Mouse (Mus musculus) stomach, embryonic 14.5 days (tissue): Measurements from ENCODE around the gene Pigx. TPM values are rescaled to one million over a fixed set of nuclear protein-coding genes. Genes with fewer than 3 reads are reported as not detected.
"Not testable (repeated sequence)": the region's sequence is repeated elsewhere in the genome, so short reads cannot be mapped to it uniquely, and the experiment has no call there.

Experiments used
- ATAC-seq: fragments of 200-750 bp; cut with Nextera tagmentation; 2 replicates; pipeline ENCODE4 v1.8.0; 2017; ENCODE audit warnings: low read depth, moderate TSS enrichment; ENCODE audit not compliant: insufficient number of reproducible peaks, insufficient read depth, low FRiP score
- H3K27ac ChIP-seq: fragments of 300-500 bp; sonication (generic); 2 replicates; pipeline ENCODE4 v1.5.1; 2014; ENCODE audit warnings: mild to moderate bottlenecking, low read length, moderate library complexity, mixed read lengths
- H3K27me3 ChIP-seq: fragments of 300-500 bp; sonication (generic); 2 replicates; pipeline ENCODE4 v1.6.1; 2014; ENCODE audit warnings: low read length, control low read depth, mixed read lengths; ENCODE audit not compliant: control insufficient read depth, insufficient read depth
- H3K36me3 ChIP-seq: fragments of 300-500 bp; sonication (generic); 2 replicates; pipeline ENCODE4 v1.6.1; 2014; ENCODE audit warnings: mild to moderate bottlenecking, control low read depth, low read length, moderate library complexity, mixed read lengths; ENCODE audit not compliant: control insufficient read depth, insufficient read depth
- H3K4me1 ChIP-seq: fragments of 300-500 bp; sonication (generic); 2 replicates; pipeline ENCODE4 v1.6.1; 2014; ENCODE audit warnings: low read length, control low read depth, mixed read lengths; ENCODE audit not compliant: control insufficient read depth, insufficient read depth
- H3K4me2 ChIP-seq: fragments of 300-500 bp; sonication (generic); replicated peaks from 2 replicates; pipeline ENCODE4 v1.6.1; 2014; ENCODE audit warnings: low read depth, low read length, control low read depth
- H3K4me3 ChIP-seq: fragments of 300-500 bp; sonication (generic); 2 replicates; pipeline ENCODE4 v1.5.1; 2014; ENCODE audit warnings: low read depth, low read length, control low read depth
- H3K9ac ChIP-seq: fragments of 300-500 bp; sonication (generic); replicated peaks from 2 replicates; pipeline ENCODE4 v1.6.1; 2014; ENCODE audit warnings: low read depth, mild to moderate bottlenecking, control low read depth, low read length, moderate library complexity, mixed read lengths
- H3K9me3 ChIP-seq: fragments of 300-500 bp; sonication (generic); 2 replicates; pipeline ENCODE4 v1.6.1; 2016; ENCODE audit warnings: low read depth, low read length, control low read depth; ENCODE audit not compliant: control insufficient read depth
- WGBS: fragments of 180-500 bp; shearing (Covaris S2); extraction: QIAGEN DNeasy Blood & Tissue Kit; methylation state at CpG from one replicate; pipeline ENCODE4 v1.1.7; 2014; 5-methylcytosine and 5-hydroxymethylcytosine counted together
- polyA plus RNA-seq: library from polyadenylated mRNA; unstranded; fragments of >200 nt; fragmentation: Nextera tagmentation; extraction: Ambion mirVana; gene quantifications from 2 replicates; pipeline ENCODE4 v1.2.1, GENCODE M21; 2014

Gene Pigx
- polyA plus RNA-seq, 1 experiment from 2014 or later: 125 TPM

DNA sequence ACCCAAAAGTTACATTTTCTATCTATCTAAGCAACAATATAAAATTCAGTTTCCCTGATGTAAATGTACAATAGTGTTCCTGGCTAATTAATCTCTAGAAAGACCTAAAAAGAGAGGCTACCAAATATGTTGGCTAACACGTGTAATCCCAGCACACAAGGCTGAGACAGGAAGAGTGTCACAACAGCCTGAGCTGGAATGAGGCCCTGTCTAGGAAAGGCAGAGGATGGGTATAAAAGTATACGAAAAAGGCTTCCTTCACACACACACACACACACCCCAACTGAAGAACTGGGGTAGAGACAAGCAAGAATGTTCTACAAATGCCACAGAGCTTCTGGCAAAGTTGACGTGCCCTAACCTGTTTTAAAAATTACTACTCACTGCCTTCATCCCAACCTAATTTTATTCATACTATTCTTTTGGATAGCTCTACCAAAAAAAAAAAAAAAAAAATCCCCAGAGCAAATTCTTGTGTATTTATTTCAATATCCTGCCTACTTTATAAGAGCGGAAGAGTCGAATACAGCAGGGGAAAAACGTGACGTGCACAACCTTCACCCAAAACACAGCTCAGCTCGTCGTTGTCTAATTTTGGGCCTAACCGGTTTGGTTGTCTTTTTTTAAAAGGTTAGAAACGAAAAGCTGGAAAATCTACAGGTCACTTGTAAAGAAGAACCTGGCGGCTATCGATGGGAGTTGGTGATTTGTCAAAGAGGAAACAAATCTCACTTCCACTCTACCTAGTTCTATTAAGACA is 21.7 kb downstream of the Pigx start:
- peak overlapping the region; percentile 98 for H3K9ac ChIP-seq
- WGBS: 6% methylated on average over 13 of the region's 13 CpGs
- no peak for ATAC-seq

DNA sequence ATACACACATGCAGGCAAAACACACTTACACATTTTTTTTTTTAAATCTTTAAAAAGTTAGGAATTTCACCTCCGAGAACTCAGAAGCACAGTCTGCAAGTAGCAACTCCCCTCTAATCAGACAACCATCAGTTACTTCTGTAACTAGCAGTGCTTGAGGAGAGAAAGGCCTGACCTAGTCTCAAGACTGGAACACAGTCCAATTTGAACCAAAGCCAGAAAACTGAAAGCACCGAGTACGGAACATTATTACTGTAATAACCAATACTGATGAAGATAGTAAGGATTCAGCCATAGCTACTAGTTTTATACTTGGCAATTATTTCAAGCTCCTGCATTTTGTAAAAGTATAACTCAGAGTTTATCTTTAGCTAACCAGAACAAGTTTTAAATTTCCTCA is 23.1 kb downstream of the Pigx start:
- Histone ChIP-seq H3K4me1 (peaks cover 9% of the 10 kb centered on the region; the same call in 1 of the 2 replicates), H3K9me3 (no peaks in the 10 kb centered on the region), H3K9ac (no peak overlapping the region), H3K4me2 (no peak overlapping the region; the same call in 1 of the 2 replicates), H3K27me3 (no peaks in the 10 kb centered on the region), H3K36me3 (no peaks in the 10 kb centered on the region), H3K4me3 (no peak overlapping the region), H3K27ac (no peak overlapping the region)
- no peak for ATAC-seq
- WGBS: 54% methylated on average over 3 of the region's 3 CpGs

More for the DNA sequence above, 21.7 kb downstream of the Pigx start:
- H3K4me2 ChIP-seq: peak overlapping the region; percentile 56
- peak overlapping the region; percentile 96 for H3K27ac ChIP-seq
- H3K4me1 ChIP-seq: peaks cover 9% of the 10 kb centered on the region; the same call in 1 of the 2 replicates
- no peaks in the 10 kb centered on the region for H3K36me3 ChIP-seq
- peak overlapping the region; percentile 88 for H3K4me3 ChIP-seq
- H3K9me3 ChIP-seq: no peaks in the 10 kb centered on the region
- no peaks in the 10 kb centered on the region for H3K27me3 ChIP-seq

DNA sequence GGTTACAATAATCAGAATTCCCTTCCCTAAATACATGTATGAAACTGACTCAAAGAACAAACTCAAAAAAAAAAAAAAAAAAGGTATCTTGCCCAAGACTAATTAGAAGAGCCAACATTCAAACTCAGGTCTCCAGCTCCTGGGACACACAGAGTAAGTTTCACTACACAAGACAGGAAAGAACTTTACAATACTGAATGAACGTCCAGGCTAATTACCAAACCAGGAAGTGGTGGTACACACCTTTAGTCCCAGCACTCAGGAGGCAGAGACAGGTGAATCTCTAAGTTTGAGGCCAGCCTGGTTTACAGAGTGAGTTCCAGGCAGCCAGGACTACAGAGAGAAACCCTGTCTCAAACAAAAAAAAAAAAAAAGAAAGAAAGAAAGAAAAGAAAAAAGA is 23.8 kb downstream of the Pigx start:
- no peak overlapping the region for H3K4me3 ChIP-seq
- H3K9me3 ChIP-seq: no peaks in the 10 kb centered on the region
- peaks cover 9% of the 10 kb centered on the region; the same call in 1 of the 2 replicates for H3K4me1 ChIP-seq
- H3K27me3 ChIP-seq: no peaks in the 10 kb centered on the region
- no peak overlapping the region for H3K27ac ChIP-seq
- no peak for ATAC-seq
- no peak overlapping the region for H3K9ac ChIP-seq
- 67% methylated on average over 1 of the region's 1 CpGs for WGBS
- H3K36me3 ChIP-seq: no peaks in the 10 kb centered on the region
- no peak overlapping the region for H3K4me2 ChIP-seq

DNA sequence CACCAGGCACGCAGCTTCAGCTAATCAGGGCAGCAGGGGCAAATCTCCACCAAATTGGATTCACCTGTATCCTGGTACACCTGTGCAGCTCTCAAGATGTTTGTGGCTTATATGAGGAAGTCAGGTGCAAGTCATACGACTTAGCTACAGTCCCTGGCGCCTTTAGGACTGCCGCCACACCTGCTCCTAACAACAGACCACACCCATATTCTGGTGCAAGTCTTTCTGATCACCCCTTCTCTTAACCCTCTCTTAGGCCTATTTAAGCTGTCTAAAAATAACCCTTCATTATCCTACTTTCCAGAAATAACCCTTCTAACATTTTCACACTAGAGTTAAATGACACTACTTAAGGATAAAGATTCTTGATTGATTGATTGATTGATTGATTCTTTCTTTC is 29.5 kb downstream of the Pigx start:
- not testable (repeated sequence) for H3K9me3 ChIP-seq, H3K27ac ChIP-seq, H3K36me3 ChIP-seq, H3K9ac ChIP-seq, H3K4me2 ChIP-seq, ATAC-seq, H3K27me3 ChIP-seq, H3K4me3 ChIP-seq
- WGBS: 67% methylated on average over 4 of the region's 4 CpGs
- H3K4me1 ChIP-seq: peaks cover 14% of the 10 kb centered on the region; the same call in 1 of the 2 replicates

DNA sequence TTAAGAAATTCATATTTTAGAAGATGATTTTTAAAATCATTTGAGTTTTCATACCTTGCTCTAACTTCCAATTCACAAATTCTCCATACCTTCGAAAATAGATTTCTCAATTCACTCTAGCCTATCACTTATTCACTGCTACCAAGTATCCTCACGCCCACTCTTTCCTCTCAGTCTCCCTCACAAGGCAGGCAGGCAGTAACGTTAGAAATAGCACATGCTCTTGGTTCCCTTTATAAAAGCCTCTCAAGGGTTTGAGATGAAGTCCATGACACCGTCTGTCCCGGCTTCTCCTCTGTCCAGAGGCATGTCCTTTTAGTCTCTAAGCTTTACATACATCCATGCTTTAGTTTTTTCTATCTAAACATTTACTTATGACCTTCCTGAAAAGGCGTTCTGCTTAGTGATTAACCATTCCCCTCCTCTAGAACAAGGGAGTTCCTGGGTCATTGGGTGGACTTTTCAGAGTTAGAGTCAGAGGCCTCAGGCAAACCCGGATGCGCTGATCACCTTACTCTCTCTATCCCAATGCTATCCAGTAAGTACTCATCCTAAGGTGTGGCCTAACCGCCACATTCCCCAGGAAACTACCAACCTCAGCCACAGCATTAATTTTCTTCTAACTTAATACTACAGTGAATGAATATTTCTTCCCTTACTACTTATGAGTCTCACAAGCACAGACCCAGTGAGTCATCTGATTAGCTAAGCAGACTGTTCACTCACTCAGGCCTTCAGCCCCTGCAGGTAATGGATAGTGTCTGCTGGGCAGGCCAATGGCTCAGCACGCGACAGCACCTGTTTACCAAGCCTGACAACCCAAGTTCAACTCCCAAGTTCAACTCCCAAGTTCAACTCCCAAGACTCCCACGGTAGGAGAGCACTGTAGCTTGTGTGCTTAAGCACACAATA is 30.9 kb downstream of the Pigx start:
- H3K27me3 ChIP-seq: no peaks in the 10 kb centered on the region
- no peak overlapping the region for H3K27ac ChIP-seq

DNA sequence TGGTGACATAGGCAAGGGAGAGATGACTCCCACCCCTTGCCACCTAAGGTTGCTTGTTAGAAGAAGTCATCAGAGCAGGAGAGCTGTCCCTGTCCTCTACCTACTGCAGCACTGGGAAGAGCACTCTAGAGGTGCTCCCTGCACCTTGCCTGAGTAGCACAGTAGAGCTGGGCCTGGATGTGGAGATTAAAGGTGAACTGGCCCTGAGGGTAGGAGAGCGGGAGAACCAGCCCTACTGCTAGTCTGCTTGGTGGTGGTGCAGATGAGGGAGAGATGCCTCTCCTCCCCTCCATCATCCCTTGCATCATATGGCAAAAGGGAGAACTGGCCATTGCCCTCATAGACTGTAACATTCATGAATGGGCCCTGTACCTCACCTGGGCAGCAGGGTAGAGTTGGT is 32.6 kb downstream of the Pigx start:
- Histone ChIP-seq H3K9me3 (no peaks in the 10 kb centered on the region), H3K36me3 (no peaks in the 10 kb centered on the region), H3K4me3 (no peak overlapping the region), H3K27me3 (no peaks in the 10 kb centered on the region), H3K9ac (no peak overlapping the region), H3K27ac (no peak overlapping the region), H3K4me2 (no peak overlapping the region), H3K4me1 (peaks cover 14% of the 10 kb centered on the region; the same call in 1 of the 2 replicates)
- WGBS: 100% methylated on average over 1 of the region's 1 CpGs
- ATAC-seq: no peak

More for the DNA sequence above, 30.9 kb downstream of the Pigx start:
- H3K4me1 ChIP-seq: peaks cover 14% of the 10 kb centered on the region; the same call in 1 of the 2 replicates
- H3K4me3 ChIP-seq: no peak overlapping the region
- no peaks in the 10 kb centered on the region for H3K9me3 ChIP-seq
- no peak for ATAC-seq
- no peaks in the 10 kb centered on the region for H3K36me3 ChIP-seq
- H3K9ac ChIP-seq: no peak overlapping the region
- H3K4me2 ChIP-seq: no peak overlapping the region
- WGBS: 62% methylated on average over 12 of the region's 12 CpGs

DNA sequence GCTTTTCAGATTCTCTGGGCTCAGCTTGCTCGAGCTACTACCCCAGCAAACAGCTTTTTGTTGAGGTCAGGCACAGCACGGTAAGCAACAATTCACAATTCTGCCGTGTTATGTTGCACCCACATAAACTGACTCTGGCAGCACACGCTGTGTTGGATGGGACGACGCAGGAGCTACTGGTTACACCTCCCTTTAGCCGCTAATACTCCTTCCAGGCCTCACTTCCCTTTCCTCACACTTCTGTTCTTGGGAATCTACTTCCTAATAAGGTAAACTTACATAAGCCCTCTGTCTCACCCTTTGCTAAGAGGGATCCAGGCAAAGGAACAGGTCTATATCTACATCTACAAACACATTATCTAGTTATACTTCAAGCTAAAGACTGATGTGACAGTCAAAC is 35.6 kb downstream of the Pigx start:
- H3K4me2 ChIP-seq: no peak overlapping the region
- H3K27me3 ChIP-seq: no peaks in the 10 kb centered on the region
- H3K36me3 ChIP-seq: no peaks in the 10 kb centered on the region
- H3K9me3 ChIP-seq: no peaks in the 10 kb centered on the region
- no peak for ATAC-seq
- peaks cover 12% of the 10 kb centered on the region; the same call in 1 of the 2 replicates for H3K4me1 ChIP-seq
- no peak overlapping the region for H3K4me3 ChIP-seq
- no peak overlapping the region for H3K9ac ChIP-seq
- 72% methylated on average over 7 of the region's 7 CpGs for WGBS
- H3K27ac ChIP-seq: peak overlapping the region; percentile 23; the same call in 1 of the 2 replicates

DNA sequence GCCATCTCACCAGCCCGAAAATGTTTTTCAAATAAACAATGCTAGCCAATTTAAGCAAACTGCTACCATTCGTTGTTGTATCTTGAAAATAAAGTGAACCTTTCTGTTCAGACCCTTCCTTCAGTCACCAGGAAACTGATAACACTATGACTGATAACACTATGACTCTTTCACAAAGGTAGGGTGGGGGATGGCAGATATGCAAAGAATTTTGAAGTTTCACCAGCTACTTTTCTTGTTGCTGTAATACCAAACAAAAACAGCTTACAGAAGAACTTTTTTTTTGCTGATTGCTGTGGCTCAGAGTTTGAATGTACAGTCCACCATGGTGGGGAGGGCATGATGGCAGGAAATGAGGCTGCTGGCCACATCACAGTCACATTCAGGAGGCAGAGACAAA is 37.3 kb downstream of the Pigx start:
- H3K4me2 ChIP-seq: no peak overlapping the region
- H3K4me1 ChIP-seq: 0 out of 2 replicates have a peak, but pooled peaks cover 7% of the 10 kb centered on the region
- no peak for ATAC-seq
- H3K9me3 ChIP-seq: no peaks in the 10 kb centered on the region
- 57% methylated on average over 2 of the region's 2 CpGs for WGBS
- no peak overlapping the region for H3K9ac ChIP-seq
- H3K27ac ChIP-seq: no peak overlapping the region
- H3K4me3 ChIP-seq: no peak overlapping the region
- H3K36me3 ChIP-seq: no peaks in the 10 kb centered on the region
- no peaks in the 10 kb centered on the region for H3K27me3 ChIP-seq
